Mouse (Mus musculus): ENCODE measurements around the gene Btbd9. TPM values are rescaled to one million over a fixed set of nuclear protein-coding genes. Genes with fewer than 3 reads are reported as not detected.
A peak's percentile ranks its signal among the peaks of the same experiment; 100 is the strongest.

Btbd9 gene
- total and polyA plus RNA-seq, 3 experiments: 24.7 to 33.8 TPM; not detected in 1

DNA sequence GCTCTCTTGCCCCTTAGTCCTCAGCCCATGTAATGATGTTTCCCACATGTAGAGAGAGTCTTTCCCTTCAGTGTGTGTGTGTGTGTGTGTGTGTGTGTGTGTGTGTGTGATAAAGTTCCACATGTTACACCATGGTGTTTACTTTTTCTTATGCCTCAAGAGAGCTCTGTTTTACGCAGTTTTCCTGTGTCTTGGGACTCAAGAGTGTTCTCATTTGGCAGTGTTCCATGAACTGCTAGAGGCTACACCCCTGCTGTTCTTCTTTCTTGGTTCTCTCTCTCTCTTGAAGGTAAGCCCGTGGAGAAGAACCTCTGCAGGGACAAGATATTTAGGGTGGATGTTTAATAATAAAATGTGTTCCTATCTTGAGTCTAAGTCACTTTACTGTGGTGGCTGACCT, 42.9 kb upstream of the Btbd9 start (continued):
- TF ChIP-seq NRF1 (IDR thresholded peaks at IDR 0.05; ENCODE audit: insufficient read depth, low read depth, low read length, poor library complexity, severe bottlenecking): no peak
- no peak for TF ChIP-seq UBTF (IDR thresholded peaks at IDR 0.05; ENCODE audit: borderline replicate concordance, insufficient read depth, low read depth, low read length)
- no peak for TF ChIP-seq GATA1 (IDR thresholded peaks at IDR 0.05; ENCODE audit: low read depth, low read length)
- no peak for TF ChIP-seq MYB (IDR thresholded peaks at IDR 0.05; ENCODE audit: low read depth, low read length)
- peak; percentile 55; the same call in 1 of the 2 replicates for TF ChIP-seq MYC (IDR thresholded peaks at IDR 0.05; ENCODE audit: low read depth, low read length)
- no peak for TF ChIP-seq CTCF (IDR thresholded peaks at IDR 0.05 in 2 of 3, conservative IDR thresholded peaks at IDR 0.05 in 1 of 3; ENCODE audit: control insufficient read depth in 1 of 3, insufficient read depth in 1 of 3, low read depth in 2 of 3, low read length in 3 of 3, poor library complexity in 1 of 3, severe bottlenecking in 1 of 3)
- TF ChIP-seq BHLHE40 (IDR thresholded peaks at IDR 0.05; ENCODE audit: borderline replicate concordance, low read depth, low read length): no peak; the same call in 1 of the 2 replicates
- TF ChIP-seq RCOR1 (IDR thresholded peaks at IDR 0.05; ENCODE audit: low read depth, low read length): no peak
- TF ChIP-seq EP300 (IDR thresholded peaks at IDR 0.05; ENCODE audit: low read depth in 1 of 2, low read length in 2 of 2): peak; percentile 74 to 77
- TF ChIP-seq JUND (IDR thresholded peaks at IDR 0.05; ENCODE audit: low read depth, low read length): no peak
- no peak for TF ChIP-seq POLR2AphosphoS2 (IDR thresholded peaks at IDR 0.05; ENCODE audit: low read length)
- TF ChIP-seq MAX (IDR thresholded peaks at IDR 0.05; ENCODE audit: low read length): peak; percentile 50
- no peak; the same call in 1 of the 2 replicates for TF ChIP-seq MAFK (IDR thresholded peaks at IDR 0.05; ENCODE audit: borderline replicate concordance, low read depth, low read length)
- TF ChIP-seq TBP (IDR thresholded peaks at IDR 0.05; ENCODE audit: low read depth, low read length): no peak
- no peak for TF ChIP-seq ZNF384 (IDR thresholded peaks at IDR 0.05; ENCODE audit: low read depth, low read length)
- TF ChIP-seq MAZ (IDR thresholded peaks at IDR 0.05; ENCODE audit: low read depth, low read length): no peak

GRCm38 (mm10) chr17:30618136-30618891, 42.0 kb upstream of the Btbd9 start:
- Histone ChIP-seq H3K36me3 (ENCODE audit: control insufficient read depth in 1 of 2, insufficient read depth in 2 of 2, low read length in 2 of 2) (peaks cover 0 to 33% of the 10 kb centered on the region in 2 experiments; a peak in 2 of 4 replicates), H3K4me1 (ENCODE audit: control insufficient read depth in 1 of 2, insufficient read depth in 2 of 2, low read length in 2 of 2) (peaks cover 27 to 29% of the 10 kb centered on the region in 2 experiments), H3K27me3 (ENCODE audit: control insufficient read depth in 1 of 2, insufficient read depth in 2 of 2, low read length in 2 of 2) (no peaks in the 10 kb centered on the region), H3K4me3 (ENCODE audit: control insufficient read depth in 1 of 2, insufficient read depth in 1 of 2, low read depth in 2 of 2, low read length in 2 of 2) (no peak overlapping the region), H3K27ac (ENCODE audit: control insufficient read depth, low read depth, low read length) (no peak overlapping the region), H3K9me3 (replicated peaks; ENCODE audit: insufficient read depth, low read length) (no peaks in the 10 kb centered on the region), H3K9ac (ENCODE audit: control insufficient read depth, low read depth, low read length, poor library complexity, severe bottlenecking) (no peak overlapping the region), H3K79me2 (ENCODE audit: control insufficient read depth, insufficient read depth, low read length, poor library complexity) (no peaks in the 10 kb centered on the region)
- DNase-seq (ENCODE audit: low read depth, low spot score): no peak
- TF ChIP-seq BHLHE40 (IDR thresholded peaks at IDR 0.05; ENCODE audit: borderline replicate concordance, low read depth, low read length) (no peak), GATA1 (IDR thresholded peaks at IDR 0.05; ENCODE audit: low read depth, low read length) (no peak), POLR2AphosphoS5 (IDR thresholded peaks at IDR 0.05; ENCODE audit: borderline replicate concordance, low read depth, low read length) (no peak)

Measured in MEL (cell line).